Mouse (Mus musculus) lung, postnatal 0 days (tissue): Measurements from ENCODE around the gene Zfp451. TPM values are rescaled to one million over a fixed set of nuclear protein-coding genes. Genes with fewer than 3 reads are reported as not detected.

ENCODE experiments used
- ATAC-seq: fragments of 200-750 bp; cut with Nextera tagmentation; 2 replicates; pipeline ENCODE4 v1.8.0; 2017; ENCODE audit warnings: moderate library complexity
- DNase-seq: peaks from one replicate; pipeline ENCODE4 v3.0.0-alpha.2; 2016; ENCODE audit warnings: low spot score
- H3K27ac ChIP-seq: fragments of 300-500 bp; sonication (generic); 2 replicates; pipeline ENCODE4 v1.5.1; 2014; ENCODE audit warnings: antibody characterized with exemption, mild to moderate bottlenecking, low read length, mixed read lengths
- H3K27me3 ChIP-seq: fragments of 300-500 bp; sonication (generic); replicated peaks from 2 replicates; pipeline ENCODE4 v1.6.1; 2014; ENCODE audit warnings: low read length, mixed read lengths; ENCODE audit not compliant: insufficient read depth
- H3K36me3 ChIP-seq: fragments of 300-500 bp; sonication (generic); 2 replicates; pipeline ENCODE4 v1.6.1; 2014; ENCODE audit warnings: low read length, mixed read lengths; ENCODE audit not compliant: insufficient read depth
- H3K4me1 ChIP-seq: fragments of 300-500 bp; sonication (generic); 2 replicates; pipeline ENCODE4 v1.6.1; 2014; ENCODE audit warnings: antibody characterized with exemption, low read depth, low read length, mixed read lengths; ENCODE audit not compliant: insufficient read depth
- H3K4me2 ChIP-seq: fragments of 300-500 bp; sonication (generic); replicated peaks from 2 replicates; pipeline ENCODE4 v1.6.1; 2014; ENCODE audit warnings: low read depth, mild to moderate bottlenecking, low read length, moderate library complexity, mixed read lengths
- H3K4me3 ChIP-seq: fragments of 300-500 bp; sonication (generic); 2 replicates; pipeline ENCODE4 v1.5.1; 2014; ENCODE audit warnings: low read depth, low read length
- H3K9ac ChIP-seq: fragments of 300-500 bp; sonication (generic); replicated peaks from 2 replicates; pipeline ENCODE4 v1.6.1; 2014; ENCODE audit warnings: low read depth, mild to moderate bottlenecking
- H3K9me3 ChIP-seq: fragments of 300-500 bp; sonication (generic); 2 replicates; pipeline ENCODE4 v1.6.1; 2016; ENCODE audit warnings: low read length, mixed read lengths
- CTCF ChIP-seq: IDR thresholded peaks from 2 replicates; pipeline ENCODE4 v1.5.1; 2016; ENCODE audit warnings: antibody characterized with exemption, mild to moderate bottlenecking
- EP300 ChIP-seq: IDR thresholded peaks from 2 replicates; pipeline ENCODE4 v1.6.1; 2016; ENCODE audit warnings: antibody characterized with exemption, mild to moderate bottlenecking, control low read depth
- WGBS: fragments of 180-500 bp; shearing (Covaris S2); extraction: QIAGEN DNeasy Blood & Tissue Kit; methylation state at CpG from one replicate; pipeline ENCODE4 v1.1.7; 2014; 5-methylcytosine and 5-hydroxymethylcytosine counted together
- polyA plus RNA-seq: library from polyadenylated mRNA; unstranded; fragments of >200 nt; fragmentation: Nextera tagmentation; extraction: Ambion mirVana; gene quantifications from 2 replicates; pipeline ENCODE4 v1.2.1, GENCODE M21; 2015

The Zfp451 gene
- polyA plus RNA-seq, 1 experiment from 2014 or later: 11.3 TPM

- no peak overlapping the region for H3K4me2 ChIP-seq
- H3K36me3 ChIP-seq: 0 out of 2 replicates have a peak, but pooled peaks cover 12% of the 10 kb centered on the region
- no peak overlapping the region for H3K4me3 ChIP-seq
- H3K9ac ChIP-seq: no peak overlapping the region
- ATAC-seq (no peak), DNase-seq (no peak)
- no peaks in the 10 kb centered on the region for H3K4me1 ChIP-seq
- WGBS: 92% methylated on average over 5 of the region's 5 CpGs
- no peak overlapping the region for H3K27ac ChIP-seq
- H3K27me3 ChIP-seq: no peaks in the 10 kb centered on the region
- no peak for TF ChIP-seq CTCF
- no peaks in the 10 kb centered on the region for H3K9me3 ChIP-seq
Measured at GRCm38 (mm10) chr1:33725086-33725485, 89.3 kb downstream of the Zfp451 start.

DNA sequence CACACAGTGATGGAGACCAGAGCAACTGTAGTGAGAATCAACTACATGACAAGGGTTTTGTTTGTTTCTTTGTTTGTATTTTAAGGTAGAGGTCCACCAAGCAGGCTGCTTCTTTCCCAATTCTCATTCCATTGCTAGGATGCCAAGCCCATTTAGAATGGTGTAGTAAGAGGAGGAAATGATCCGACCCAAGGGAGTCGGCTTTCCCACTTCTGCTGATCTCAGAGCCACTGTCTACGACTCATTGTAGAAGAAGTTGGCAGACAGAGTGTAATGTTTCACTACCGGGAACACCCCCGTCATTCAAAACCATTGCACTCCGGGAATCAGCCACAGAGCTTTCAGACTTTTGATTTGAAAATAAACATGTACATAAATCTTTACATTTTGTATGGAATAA is 89.9 kb downstream of the Zfp451 start:
- DNase-seq: no peak
- Histone ChIP-seq H3K36me3 (0 out of 2 replicates have a peak, but pooled peaks cover 12% of the 10 kb centered on the region), H3K4me3 (no peak overlapping the region), H3K4me2 (no peak overlapping the region), H3K4me1 (no peaks in the 10 kb centered on the region), H3K27ac (no peak overlapping the region), H3K9me3 (no peaks in the 10 kb centered on the region), H3K9ac (no peak overlapping the region), H3K27me3 (no peaks in the 10 kb centered on the region)
- ATAC-seq: no peak
- WGBS: 77% methylated on average over 6 of the region's 6 CpGs
- TF ChIP-seq CTCF (no peak), EP300 (no peak)

DNA sequence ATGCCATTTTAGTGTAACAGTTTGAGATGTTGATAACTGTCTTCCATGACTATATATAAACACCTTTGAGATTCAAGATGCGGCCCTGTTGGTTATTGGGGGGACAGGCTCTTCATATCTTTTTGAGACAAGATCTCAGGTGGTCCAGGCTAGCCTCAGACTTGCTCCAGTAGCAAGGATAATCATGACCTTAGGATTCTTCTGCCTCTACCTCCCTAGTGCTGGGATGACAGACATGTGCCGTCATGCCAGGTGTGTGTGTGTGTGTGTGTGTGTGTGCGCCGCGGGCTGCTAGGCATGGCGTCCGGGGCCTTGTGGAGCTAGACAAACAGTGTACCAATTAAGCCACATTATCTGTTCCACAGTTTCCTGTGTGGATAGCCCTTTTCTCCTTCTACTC is 93.4 kb downstream of the Zfp451 start:
- Histone ChIP-seq H3K4me2 (peak overlapping the region; percentile 91; the same call in 1 of the 2 replicates), H3K4me3 (no peak overlapping the region), H3K4me1 (no peaks in the 10 kb centered on the region), H3K27ac (no peak overlapping the region), H3K9me3 (no peaks in the 10 kb centered on the region), H3K9ac (no peak overlapping the region), H3K36me3 (0 out of 2 replicates have a peak, but pooled peaks cover 8% of the 10 kb centered on the region), H3K27me3 (no peaks in the 10 kb centered on the region)
- WGBS: 76% methylated on average over 7 of the region's 7 CpGs
- DNase-seq (no peak), ATAC-seq (no peak)
- no peak for TF ChIP-seq EP300

- WGBS: 2% methylated on average over 35 of the region's 41 CpGs
- no peaks in the 10 kb centered on the region for H3K9me3 ChIP-seq
- no peak for DNase-seq
Measured at GRCm38 (mm10) chr1:33720231-33720630, 94.2 kb downstream of the Zfp451 start.

DNA sequence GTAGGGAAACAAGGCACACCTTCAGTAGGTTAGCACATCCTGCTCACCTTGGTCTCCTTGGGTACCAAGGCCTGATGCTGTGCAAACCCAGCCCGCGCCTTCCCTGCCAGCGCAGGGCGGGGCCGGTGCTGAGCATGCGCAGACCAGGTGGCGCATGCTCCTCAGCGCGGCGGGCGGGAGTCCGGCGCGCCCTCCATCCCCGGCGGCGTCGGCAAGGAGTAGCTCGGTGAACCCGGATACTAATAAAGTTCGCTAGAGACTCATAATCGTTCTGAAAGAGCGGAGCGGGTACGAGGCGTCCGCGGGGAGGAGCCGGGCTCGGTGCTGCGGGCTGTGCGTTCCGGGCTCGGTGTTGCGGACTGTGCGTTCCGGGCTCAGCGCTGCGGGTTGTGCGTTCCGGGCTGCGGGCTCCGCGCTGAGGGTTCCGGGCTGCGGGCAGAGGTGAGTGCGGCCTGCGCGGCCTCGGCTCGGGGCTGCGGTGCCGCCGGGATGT is 94.6 kb downstream of the Zfp451 start, which contains the start of gene Rab23:
Gene Rab23, plus strand, starts transcription at position 155 of the 493 bp plus-strand sequence.
- under 1% methylated on average over 44 of the region's 54 CpGs for WGBS
- H3K27ac ChIP-seq: peak within 1 kb of the TSS; percentile 83
- H3K9ac ChIP-seq: peak within 1 kb of the TSS; percentile 77
- peak within 1 kb of the TSS; percentile 81 for H3K4me3 ChIP-seq
- H3K4me1 ChIP-seq: no peaks in the 10 kb centered on the region
- no peaks in the 10 kb centered on the region for H3K9me3 ChIP-seq
- peak within 1 kb of the TSS; percentile 91 for H3K4me2 ChIP-seq
- ATAC-seq (peak; percentile 96), DNase-seq (peak; percentile 88)
- 0 out of 2 replicates have a peak, but pooled peaks cover 1% of the 10 kb centered on the region for H3K36me3 ChIP-seq
- H3K27me3 ChIP-seq: no peaks in the 10 kb centered on the region
- TF ChIP-seq EP300 (no peak), CTCF (no peak)

More at GRCm38 (mm10) chr1:33720231-33720630, 94.2 kb downstream of the Zfp451 start:
- no peak for ATAC-seq
- peak overlapping the region; percentile 81 for H3K4me3 ChIP-seq
- H3K4me1 ChIP-seq: no peaks in the 10 kb centered on the region
- H3K27me3 ChIP-seq: no peaks in the 10 kb centered on the region
- peak overlapping the region; percentile 77 for H3K9ac ChIP-seq
- peak overlapping the region; percentile 83 for H3K27ac ChIP-seq
- 0 out of 2 replicates have a peak, but pooled peaks cover 6% of the 10 kb centered on the region for H3K36me3 ChIP-seq
- H3K4me2 ChIP-seq: peak overlapping the region; percentile 91
- TF ChIP-seq CTCF: no peak

- no peak for ATAC-seq
- Histone ChIP-seq H3K9me3 (no peaks in the 10 kb centered on the region), H3K4me3 (no peak overlapping the region), H3K27ac (no peak overlapping the region), H3K4me2 (no peak overlapping the region), H3K27me3 (no peaks in the 10 kb centered on the region), H3K36me3 (no peaks in the 10 kb centered on the region), H3K9ac (no peak overlapping the region), H3K4me1 (no peaks in the 10 kb centered on the region)
- no peak for TF ChIP-seq EP300
- TF ChIP-seq CTCF: no peak
- 61% methylated on average over 1 of the region's 1 CpGs for WGBS
- DNase-seq: no peak
Measured at GRCm38 (mm10) chr1:33717636-33718035, 96.8 kb downstream of the Zfp451 start.

DNA sequence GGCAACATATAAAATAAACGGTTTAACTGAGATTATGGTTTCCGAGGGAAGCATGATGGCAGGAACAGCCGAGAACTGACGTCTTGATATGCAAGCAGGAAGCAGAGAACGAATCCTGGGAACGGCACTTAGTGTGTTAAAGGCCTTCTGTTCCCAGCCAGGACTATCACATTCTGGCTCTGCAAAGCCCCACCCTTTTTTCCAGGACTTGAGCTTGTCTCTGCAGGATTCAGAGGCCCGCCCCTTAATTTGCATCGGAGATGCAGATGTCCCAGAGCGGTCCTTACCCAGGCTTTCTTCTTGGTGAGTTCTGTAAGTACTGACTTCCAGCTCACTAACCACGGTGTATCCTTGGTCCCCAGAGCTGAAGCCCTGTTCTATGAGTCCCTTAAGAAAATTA is 99.6 kb downstream of the Zfp451 start:
- no peaks in the 10 kb centered on the region for H3K36me3 ChIP-seq
- no peaks in the 10 kb centered on the region for H3K4me1 ChIP-seq
- DNase-seq: peak; percentile 31
- H3K9me3 ChIP-seq: no peaks in the 10 kb centered on the region
- H3K4me3 ChIP-seq: no peak overlapping the region
- no peak overlapping the region for H3K4me2 ChIP-seq
- no peak overlapping the region for H3K27ac ChIP-seq
- no peak overlapping the region for H3K9ac ChIP-seq
- WGBS: 5% methylated on average over 10 of the region's 10 CpGs
- no peaks in the 10 kb centered on the region for H3K27me3 ChIP-seq
- TF ChIP-seq CTCF: no peak
- no peak for ATAC-seq
